Mouse (Mus musculus) cortical plate, adult 2 months (tissue): Measurements from ENCODE around the gene Rnf8.

Experiments used
- CTCF ChIP-seq: fragments of 200-500 bp; IDR thresholded peaks from 2 replicates; pipeline ENCODE4 v1.5.1; 2011; ENCODE audit warnings: mild to moderate bottlenecking, control low read depth, low read length; ENCODE audit not compliant: insufficient read depth; ENCODE audit errors: extremely low read depth
- POLR2A ChIP-seq: fragments of 200-500 bp; IDR thresholded peaks from 2 replicates; pipeline ENCODE4 v1.6.1; 2011; ENCODE audit warnings: mild to moderate bottlenecking, low read length, control low read depth; ENCODE audit not compliant: insufficient read depth; ENCODE audit errors: extremely low read depth

DNA sequence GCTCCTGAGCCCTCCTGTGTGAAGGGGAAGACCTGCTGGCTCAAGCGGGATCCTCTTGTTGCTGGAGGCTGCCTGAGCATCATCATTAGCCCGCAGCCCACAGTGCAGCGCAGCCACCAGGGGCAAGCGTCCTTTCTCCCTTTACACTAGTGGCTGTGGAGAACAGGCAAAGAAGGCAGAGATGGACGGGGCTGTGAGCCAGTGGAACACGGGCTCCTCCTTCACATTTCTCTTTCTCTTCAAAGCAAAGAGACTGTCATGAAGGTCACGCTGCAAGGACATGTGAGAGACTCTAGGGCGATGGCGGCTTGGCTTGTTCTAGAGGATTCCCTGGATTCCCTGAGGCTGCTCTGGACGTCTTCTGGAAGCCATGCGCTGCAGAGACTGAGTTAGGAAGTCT is 26.4 kb downstream of the Rnf8 start:
- TF ChIP-seq POLR2A (no peak), CTCF (no peak)
